Mouse (Mus musculus): ENCODE measurements at regions not wholly inside any gene's neighbourhood (a gene's known extent, or its start where the extent isn't known, plus 50 kb on each side); places are given as distances from the start of the nearest gene placed in this dataset.

GRCm38 (mm10) chr19:6610051-6610450 is 67.2 kb upstream of the Slc22a12 start:
- Histone ChIP-seq H3K9me3 (no peaks in the 10 kb centered on the region), H3K4me3 (no peak overlapping the region), H3K4me1 (peaks cover 12% of the 10 kb centered on the region), H3K4me2 (no peak overlapping the region), H3K27ac (no peak overlapping the region), H3K36me3 (no peaks in the 10 kb centered on the region), H3K9ac (no peak overlapping the region), H3K27me3 (no peaks in the 10 kb centered on the region)
- 52% methylated on average over 8 of the region's 8 CpGs for WGBS
- no peak for ATAC-seq (ENCODE audit: insufficient number of reproducible peaks, low FRiP score, low TSS enrichment, low read depth)

- 78% methylated on average over 2 of the region's 2 CpGs for WGBS
These were observed 64.7 kb upstream of the Slc22a12 start for GRCm38 (mm10) chr19:6607501-6607900.

GRCm38 (mm10) chr19:6606667-6607066 is 63.8 kb upstream of the Slc22a12 start:
- Histone ChIP-seq H3K36me3 (no peaks in the 10 kb centered on the region), H3K27ac (peak overlapping the region; percentile 65), H3K9ac (no peak overlapping the region), H3K27me3 (0 out of 2 replicates have a peak, but pooled peaks cover 4% of the 10 kb centered on the region), H3K4me2 (no peak overlapping the region), H3K9me3 (no peaks in the 10 kb centered on the region), H3K4me1 (0 out of 2 replicates have a peak, but pooled peaks cover 6% of the 10 kb centered on the region), H3K4me3 (no peak overlapping the region)
- WGBS: 61% methylated on average over 7 of the region's 7 CpGs
- ATAC-seq (ENCODE audit: insufficient number of reproducible peaks, low FRiP score, low TSS enrichment, low read depth): no peak; the same call in 1 of the 2 replicates

More at GRCm38 (mm10) chr19:6607501-6607900, 64.7 kb upstream of the Slc22a12 start:
- Histone ChIP-seq H3K36me3 (no peaks in the 10 kb centered on the region), H3K27me3 (0 out of 2 replicates have a peak, but pooled peaks cover 4% of the 10 kb centered on the region), H3K4me2 (no peak overlapping the region), H3K4me3 (no peak overlapping the region), H3K4me1 (peaks cover 10% of the 10 kb centered on the region), H3K9ac (no peak overlapping the region), H3K9me3 (no peaks in the 10 kb centered on the region), H3K27ac (no peak overlapping the region)
- no peak for ATAC-seq (ENCODE audit: insufficient number of reproducible peaks, low FRiP score, low TSS enrichment, low read depth)

- ATAC-seq (ENCODE audit: insufficient number of reproducible peaks, low FRiP score, low TSS enrichment, low read depth): no peak
- H3K27ac ChIP-seq: no peak overlapping the region
- no peaks in the 10 kb centered on the region for H3K9me3 ChIP-seq
- H3K27me3 ChIP-seq: 0 out of 2 replicates have a peak, but pooled peaks cover 4% of the 10 kb centered on the region
- H3K36me3 ChIP-seq: no peaks in the 10 kb centered on the region
- WGBS: 60% methylated on average over 8 of the region's 8 CpGs
- H3K4me3 ChIP-seq: no peak overlapping the region
- peaks cover 9% of the 10 kb centered on the region; the same call in 1 of the 2 replicates for H3K4me1 ChIP-seq
- H3K4me2 ChIP-seq: no peak overlapping the region
- H3K9ac ChIP-seq: no peak overlapping the region
These were observed 61.9 kb upstream of the Slc22a12 start for GRCm38 (mm10) chr19:6604702-6605101.

GRCm38 (mm10) chr19:6600873-6601530 is 58.2 kb upstream of the Slc22a12 start:
- no peak for ATAC-seq (ENCODE audit: insufficient number of reproducible peaks, low FRiP score, low TSS enrichment, low read depth)
- Histone ChIP-seq H3K36me3 (no peaks in the 10 kb centered on the region), H3K9ac (no peak overlapping the region), H3K4me2 (no peak overlapping the region), H3K4me3 (no peak overlapping the region), H3K9me3 (no peaks in the 10 kb centered on the region), H3K27ac (no peak overlapping the region), H3K4me1 (peaks cover 4% of the 10 kb centered on the region; the same call in 1 of the 2 replicates), H3K27me3 (0 out of 2 replicates have a peak, but pooled peaks cover 5% of the 10 kb centered on the region)
- 28% methylated on average over 12 of the region's 12 CpGs for WGBS

GRCm38 (mm10) chr19:6599281-6599680 is 56.4 kb upstream of the Slc22a12 start:
- no peaks in the 10 kb centered on the region for H3K36me3 ChIP-seq
- H3K27ac ChIP-seq: no peak overlapping the region
- peaks cover 3% of the 10 kb centered on the region; the same call in 1 of the 2 replicates for H3K4me1 ChIP-seq
- WGBS: 84% methylated on average over 3 of the region's 3 CpGs
- peaks cover 9% of the 10 kb centered on the region; the same call in 1 of the 2 replicates for H3K27me3 ChIP-seq
- H3K9me3 ChIP-seq: no peaks in the 10 kb centered on the region
- no peak overlapping the region for H3K4me3 ChIP-seq
- no peak overlapping the region for H3K9ac ChIP-seq
- no peak for ATAC-seq (ENCODE audit: insufficient number of reproducible peaks, low FRiP score, low TSS enrichment, low read depth)
- H3K4me2 ChIP-seq: no peak overlapping the region

GRCm38 (mm10) chr19:6598186-6598585 is 55.4 kb upstream of the Slc22a12 start:
- Histone ChIP-seq H3K36me3 (no peaks in the 10 kb centered on the region), H3K4me1 (peaks cover 3% of the 10 kb centered on the region; the same call in 1 of the 2 replicates), H3K27me3 (peaks cover 6% of the 10 kb centered on the region; the same call in 1 of the 2 replicates), H3K4me2 (no peak overlapping the region), H3K4me3 (no peak overlapping the region), H3K27ac (no peak overlapping the region), H3K9me3 (no peaks in the 10 kb centered on the region), H3K9ac (no peak overlapping the region)
- 82% methylated on average over 3 of the region's 3 CpGs for WGBS
- no peak for ATAC-seq (ENCODE audit: insufficient number of reproducible peaks, low FRiP score, low TSS enrichment, low read depth)

- Histone ChIP-seq H3K9ac (no peak overlapping the region), H3K4me2 (no peak overlapping the region), H3K9me3 (no peaks in the 10 kb centered on the region), H3K36me3 (no peaks in the 10 kb centered on the region), H3K4me1 (no peaks in the 10 kb centered on the region), H3K27ac (no peak overlapping the region), H3K27me3 (peaks cover 6% of the 10 kb centered on the region; the same call in 1 of the 2 replicates), H3K4me3 (no peak overlapping the region)
- no peak for ATAC-seq (ENCODE audit: insufficient number of reproducible peaks, low FRiP score, low TSS enrichment, low read depth)
- 67% methylated on average over 9 of the region's 9 CpGs for WGBS
These were observed 53.0 kb upstream of the Slc22a12 start for GRCm38 (mm10) chr19:6595801-6596200.
